Mouse (Mus musculus) forebrain, embryonic 12.5 days (tissue): ENCODE data around the gene Cmip. TPM values are rescaled to one million over a fixed set of nuclear protein-coding genes. Genes with fewer than 3 reads are reported as not detected.

ENCODE experiments used
- ATAC-seq: fragments of 200-750 bp; cut with Nextera tagmentation; 2 replicates; pipeline ENCODE4 v1.8.0; 2017; ENCODE audit warnings: moderate TSS enrichment; ENCODE audit not compliant: low FRiP score
- H3K27ac ChIP-seq: fragments of 300-500 bp; sonication (generic); 2 replicates; pipeline ENCODE4 v1.5.1; 2016; ENCODE audit warnings: mild to moderate bottlenecking
- H3K27me3 ChIP-seq: fragments of 300-500 bp; sonication (generic); 2 replicates; pipeline ENCODE4 v1.6.1; 2016; ENCODE audit warnings: mild to moderate bottlenecking
- H3K36me3 ChIP-seq: fragments of 300-500 bp; sonication (generic); replicated peaks from 2 replicates; pipeline ENCODE4 v1.6.1; 2016; ENCODE audit warnings: mild to moderate bottlenecking
- H3K4me1 ChIP-seq: fragments of 300-500 bp; sonication (generic); 2 replicates; pipeline ENCODE4 v1.6.1; 2016
- H3K4me2 ChIP-seq: fragments of 300-500 bp; sonication (generic); 2 replicates; pipeline ENCODE4 v1.6.1; 2016; ENCODE audit warnings: mild to moderate bottlenecking, moderate library complexity
- H3K4me3 ChIP-seq: fragments of 300-500 bp; sonication (generic); replicated peaks from 2 replicates; pipeline ENCODE4 v1.5.1; 2016; ENCODE audit warnings: mild to moderate bottlenecking
- H3K9ac ChIP-seq: fragments of 300-500 bp; sonication (generic); 2 replicates; pipeline ENCODE4 v1.6.1; 2016; ENCODE audit warnings: mild to moderate bottlenecking
- H3K9me3 ChIP-seq: fragments of 300-500 bp; sonication (generic); 2 replicates; pipeline ENCODE4 v1.6.1; 2016
- WGBS: fragments of 180-500 bp; shearing (Covaris S2); methylation state at CpG from one replicate; pipeline ENCODE4 v1.1.7; 2016; 5-methylcytosine and 5-hydroxymethylcytosine counted together
- microRNA-seq: library from miRNA; unstranded; fragments of <30 nt; microRNA quantifications from one replicate; pipeline ENCODE4, GENCODE M21; 2017
- polyA plus RNA-seq: library from polyadenylated mRNA; unstranded; fragments of >200 nt; fragmentation: Nextera tagmentation; extraction: Ambion mirVana; gene quantifications from 2 replicates; pipeline ENCODE4 v1.2.1, GENCODE M21; 2016

Cmip gene
- polyA plus RNA-seq, 1 experiment from 2014 or later: 30.5 TPM

GRCm38 (mm10) chr8:117498915-117499540 lies 242.2 kb downstream of the Cmip start:
- Histone ChIP-seq H3K36me3 (no peaks in the 10 kb centered on the region), H3K9me3 (no peaks in the 10 kb centered on the region), H3K4me3 (peak overlapping the region; percentile 50), H3K4me1 (peaks cover 15% of the 10 kb centered on the region; the same call in 1 of the 2 replicates), H3K9ac (no peak overlapping the region), H3K4me2 (peak overlapping the region; percentile 83), H3K27ac (no peak overlapping the region), H3K27me3 (peaks cover 37% of the 10 kb centered on the region)
- 14% methylated on average over 20 of the region's 20 CpGs for WGBS
- no peak for ATAC-seq

GRCm38 (mm10) chr8:117500232-117500823 lies 243.5 kb downstream of the Cmip start:
- no peaks in the 10 kb centered on the region for H3K9me3 ChIP-seq
- H3K9ac ChIP-seq: no peak overlapping the region
- no peaks in the 10 kb centered on the region for H3K36me3 ChIP-seq
- H3K4me2 ChIP-seq: no peak overlapping the region
- WGBS: 85% methylated on average over 5 of the region's 5 CpGs
- no peak overlapping the region for H3K4me3 ChIP-seq
- H3K4me1 ChIP-seq: peaks cover 15% of the 10 kb centered on the region; the same call in 1 of the 2 replicates
- no peak overlapping the region for H3K27ac ChIP-seq
- H3K27me3 ChIP-seq: peaks cover 37% of the 10 kb centered on the region
- no peak for ATAC-seq

- Histone ChIP-seq H3K36me3 (no peaks in the 10 kb centered on the region), H3K4me2 (no peak overlapping the region), H3K27me3 (peaks cover 37% of the 10 kb centered on the region), H3K4me3 (no peak overlapping the region), H3K4me1 (peaks cover 15% of the 10 kb centered on the region; the same call in 1 of the 2 replicates), H3K9me3 (no peaks in the 10 kb centered on the region), H3K9ac (no peak overlapping the region), H3K27ac (no peak overlapping the region)
- ATAC-seq: no peak
- WGBS: 93% methylated on average over 6 of the region's 6 CpGs
Measured at GRCm38 (mm10) chr8:117501323-117501722, 244.5 kb downstream of the Cmip start.

GRCm38 (mm10) chr8:117503405-117504069 lies 246.7 kb downstream of the Cmip start:
- no peak overlapping the region for H3K4me2 ChIP-seq
- WGBS: 69% methylated on average over 13 of the region's 13 CpGs
- H3K36me3 ChIP-seq: no peaks in the 10 kb centered on the region
- no peak overlapping the region for H3K27ac ChIP-seq
- H3K4me3 ChIP-seq: no peak overlapping the region
- peaks cover 17% of the 10 kb centered on the region for H3K27me3 ChIP-seq
- H3K9me3 ChIP-seq: no peaks in the 10 kb centered on the region
- H3K4me1 ChIP-seq: peaks cover 9% of the 10 kb centered on the region; the same call in 1 of the 2 replicates
- no peak overlapping the region for H3K9ac ChIP-seq
- no peak for ATAC-seq

GRCm38 (mm10) chr8:117507703-117508102 lies 250.8 kb downstream of the Cmip start:
- Histone ChIP-seq H3K9me3 (no peaks in the 10 kb centered on the region), H3K36me3 (no peaks in the 10 kb centered on the region), H3K4me2 (no peak overlapping the region), H3K27ac (no peak overlapping the region), H3K27me3 (no peaks in the 10 kb centered on the region), H3K4me1 (0 out of 2 replicates have a peak, but pooled peaks cover 5% of the 10 kb centered on the region), H3K4me3 (no peak overlapping the region), H3K9ac (no peak overlapping the region)
- WGBS: 93% methylated on average over 8 of the region's 8 CpGs
- no peak for ATAC-seq

Small RNA genes lying within 50 kb of the gene (microRNA-seq; reads per million reads assigned to microRNA genes)
- gene Mir7077: not detected
- gene Mir7078: not detected

Other genes starting within 250 kb of the Cmip start
- gene Pkd1l2, start 174.6 kb upstream of the Cmip start, polyA plus RNA-seq: not detected in 2 replicates
- 0.17 and 0.24 TPM in 2 replicates for gene Bco1, start 161.2 kb upstream of the Cmip start, polyA plus RNA-seq
- gene Gan, start 98.9 kb upstream of the Cmip start, polyA plus RNA-seq: 2.9 and 3.4 TPM in 2 replicates
- 1.1 and 1.6 TPM in 2 replicates for gene Plcg2, start 241.2 kb downstream of the Cmip start, polyA plus RNA-seq